Mouse (Mus musculus): ENCODE measurements around the gene Foxo3.

- TF ChIP-seq POLR2A (IDR thresholded peaks at IDR 0.05; ENCODE audit: control insufficient read depth, extremely low read depth, insufficient read depth, low read length, poor library complexity): 0 out of 2 replicates have a peak, but pooled peaks have one; percentile 6
- peak; percentile 31; the same call in 1 of the 2 replicates for TF ChIP-seq CTCF (IDR thresholded peaks at IDR 0.05; ENCODE audit: borderline replicate concordance, control insufficient read depth, extremely low read depth, insufficient read depth, low read length, poor library complexity)
Observed at GRCm38 (mm10) chr10:42274712-42275400, 1.7 kb downstream of the Foxo3 start.
